Mouse (Mus musculus) forebrain, embryonic 10.5 days (tissue): ENCODE data around the gene Ncoa1. TPM values are rescaled to one million over a fixed set of nuclear protein-coding genes. Genes with fewer than 3 reads are reported as not detected.
"Not testable (repeated sequence)": the region's sequence is repeated elsewhere in the genome, so short reads cannot be mapped to it uniquely, and the experiment has no call there.

Source experiments
- DNase-seq: peaks from one replicate; pipeline ENCODE4 v3.0.0-alpha.2; 2017; ENCODE audit warnings: low spot score; ENCODE audit errors: extremely low spot score
- H3K27ac ChIP-seq: fragments of 300-500 bp; sonication (generic); 2 replicates; pipeline ENCODE4 v1.5.1; 2016; ENCODE audit warnings: mild to moderate bottlenecking
- H3K27me3 ChIP-seq: fragments of 300-500 bp; sonication (generic); 2 replicates; pipeline ENCODE4 v1.6.1; 2016; ENCODE audit warnings: mild to moderate bottlenecking; ENCODE audit not compliant: poor library complexity, severe bottlenecking
- H3K36me3 ChIP-seq: fragments of 300-500 bp; sonication (generic); replicated peaks from 2 replicates; pipeline ENCODE4 v1.6.1; 2016; ENCODE audit warnings: mild to moderate bottlenecking, moderate library complexity
- H3K4me1 ChIP-seq: fragments of 300-500 bp; sonication (generic); 2 replicates; pipeline ENCODE4 v1.6.1; 2016
- H3K4me3 ChIP-seq: fragments of 300-500 bp; sonication (generic); 2 replicates; pipeline ENCODE4 v1.5.1; 2016; ENCODE audit warnings: mild to moderate bottlenecking, moderate library complexity
- H3K9me3 ChIP-seq: fragments of 300-500 bp; sonication (generic); 2 replicates; pipeline ENCODE4 v1.6.1; 2016; ENCODE audit warnings: mild to moderate bottlenecking, moderate library complexity
- WGBS: fragments of 180-500 bp; shearing (Covaris S2); methylation state at CpG from one replicate; pipeline ENCODE4 v1.1.7; 2016; 5-methylcytosine and 5-hydroxymethylcytosine counted together
- polyA plus RNA-seq: library from polyadenylated mRNA; unstranded; fragments of >200 nt; fragmentation: Nextera tagmentation; extraction: Ambion mirVana; gene quantifications from 2 replicates; pipeline ENCODE4 v1.2.1, GENCODE M21; 2016

Ncoa1 gene
- polyA plus RNA-seq, 1 experiment from 2014 or later, result 3.0 TPM

- WGBS, result 94% methylated on average over 1 of the region's 1 CpGs
- Histone ChIP-seq H3K27ac (no peak overlapping the region), H3K36me3 (no peaks in the 10 kb centered on the region), H3K9me3 (no peaks in the 10 kb centered on the region; the same call in 1 of the 2 replicates), H3K4me3 (no peak overlapping the region), H3K4me1 (no peaks in the 10 kb centered on the region), H3K27me3 (no peaks in the 10 kb centered on the region)
- DNase-seq, result no peak
These were observed 14.6 kb downstream of the Ncoa1 start for GRCm38 (mm10) chr12:4462420-4462819.

- H3K27ac ChIP-seq, result no peak overlapping the region
- DNase-seq, result no peak
- no peaks in the 10 kb centered on the region; the same call in 1 of the 2 replicates for H3K9me3 ChIP-seq
- H3K27me3 ChIP-seq, result no peaks in the 10 kb centered on the region
- H3K36me3 ChIP-seq, result no peaks in the 10 kb centered on the region
- H3K4me3 ChIP-seq, result no peak overlapping the region
- 95% methylated on average over 2 of the region's 2 CpGs for WGBS
- no peaks in the 10 kb centered on the region for H3K4me1 ChIP-seq
These were observed 16.0 kb downstream of the Ncoa1 start for GRCm38 (mm10) chr12:4460990-4461389.

- Histone ChIP-seq H3K36me3 (no peaks in the 10 kb centered on the region), H3K4me1 (peaks cover 9% of the 10 kb centered on the region), H3K27ac (no peak overlapping the region), H3K9me3 (no peaks in the 10 kb centered on the region), H3K27me3 (no peaks in the 10 kb centered on the region), H3K4me3 (no peak overlapping the region)
- DNase-seq, result no peak
- 89% methylated on average over 10 of the region's 10 CpGs for WGBS
These were observed 21.9 kb downstream of the Ncoa1 start for GRCm38 (mm10) chr12:4454956-4455565.

GRCm38 (mm10) chr12:4454248-4454647 lies 22.7 kb downstream of the Ncoa1 start:
- Histone ChIP-seq H3K4me1 (peaks cover 9% of the 10 kb centered on the region), H3K27ac (no peak overlapping the region), H3K4me3 (no peak overlapping the region), H3K36me3 (no peaks in the 10 kb centered on the region), H3K9me3 (no peaks in the 10 kb centered on the region), H3K27me3 (no peaks in the 10 kb centered on the region)
- no peak for DNase-seq
- WGBS, result 92% methylated on average over 4 of the region's 4 CpGs

GRCm38 (mm10) chr12:4452233-4452632 lies 24.7 kb downstream of the Ncoa1 start:
- Histone ChIP-seq H3K27ac (no peak overlapping the region), H3K36me3 (no peaks in the 10 kb centered on the region), H3K27me3 (no peaks in the 10 kb centered on the region), H3K4me1 (peaks cover 9% of the 10 kb centered on the region), H3K9me3 (no peaks in the 10 kb centered on the region), H3K4me3 (no peak overlapping the region)
- no peak for DNase-seq

- not testable (repeated sequence) for H3K27me3 ChIP-seq, DNase-seq, H3K36me3 ChIP-seq, H3K9me3 ChIP-seq, H3K27ac ChIP-seq, H3K4me1 ChIP-seq, H3K4me3 ChIP-seq
These were observed 26.5 kb downstream of the Ncoa1 start for GRCm38 (mm10) chr12:4450485-4450884.

GRCm38 (mm10) chr12:4448076-4448589 lies 28.8 kb downstream of the Ncoa1 start:
- no peaks in the 10 kb centered on the region for H3K27me3 ChIP-seq
- H3K4me3 ChIP-seq, result no peak overlapping the region
- H3K36me3 ChIP-seq, result no peaks in the 10 kb centered on the region
- H3K9me3 ChIP-seq, result no peaks in the 10 kb centered on the region
- H3K4me1 ChIP-seq, result peaks cover under 1% of the 10 kb centered on the region; the same call in 1 of the 2 replicates
- 90% methylated on average over 4 of the region's 4 CpGs for WGBS
- DNase-seq, result no peak
- no peak overlapping the region for H3K27ac ChIP-seq

- no peaks in the 10 kb centered on the region for H3K27me3 ChIP-seq
- no peak overlapping the region for H3K4me3 ChIP-seq
- 89% methylated on average over 5 of the region's 5 CpGs for WGBS
- H3K36me3 ChIP-seq, result no peaks in the 10 kb centered on the region
- no peaks in the 10 kb centered on the region for H3K4me1 ChIP-seq
- H3K9me3 ChIP-seq, result no peaks in the 10 kb centered on the region
- H3K27ac ChIP-seq, result no peak overlapping the region
- DNase-seq, result no peak
These were observed 32.0 kb downstream of the Ncoa1 start for GRCm38 (mm10) chr12:4444946-4445345.

GRCm38 (mm10) chr12:4441451-4441850 lies 35.5 kb downstream of the Ncoa1 start:
- 84% methylated on average over 3 of the region's 3 CpGs for WGBS
- H3K27ac ChIP-seq, result no peak overlapping the region
- DNase-seq, result no peak
- H3K4me3 ChIP-seq, result no peak overlapping the region
- no peaks in the 10 kb centered on the region for H3K36me3 ChIP-seq
- H3K9me3 ChIP-seq, result no peaks in the 10 kb centered on the region
- H3K4me1 ChIP-seq, result no peaks in the 10 kb centered on the region
- H3K27me3 ChIP-seq, result no peaks in the 10 kb centered on the region

- no peaks in the 10 kb centered on the region for H3K9me3 ChIP-seq
- no peaks in the 10 kb centered on the region for H3K4me1 ChIP-seq
- no peaks in the 10 kb centered on the region for H3K27me3 ChIP-seq
- no peak overlapping the region for H3K27ac ChIP-seq
- H3K4me3 ChIP-seq, result no peak overlapping the region
- H3K36me3 ChIP-seq, result no peaks in the 10 kb centered on the region
- no peak for DNase-seq
- WGBS, result 89% methylated on average over 5 of the region's 5 CpGs
These were observed 40.8 kb downstream of the Ncoa1 start for GRCm38 (mm10) chr12:4436198-4436597.

- no peak overlapping the region for H3K4me3 ChIP-seq
- no peak overlapping the region for H3K27ac ChIP-seq
- H3K9me3 ChIP-seq, result no peaks in the 10 kb centered on the region
- DNase-seq, result no peak
- no peaks in the 10 kb centered on the region for H3K4me1 ChIP-seq
- no peaks in the 10 kb centered on the region for H3K36me3 ChIP-seq
- 85% methylated on average over 2 of the region's 2 CpGs for WGBS
- H3K27me3 ChIP-seq, result no peaks in the 10 kb centered on the region
These were observed 43.4 kb downstream of the Ncoa1 start for GRCm38 (mm10) chr12:4433549-4433948.

GRCm38 (mm10) chr12:4431978-4432377 lies 45.0 kb downstream of the Ncoa1 start:
- Histone ChIP-seq H3K4me3 (no peak overlapping the region), H3K4me1 (no peaks in the 10 kb centered on the region), H3K9me3 (no peaks in the 10 kb centered on the region), H3K27ac (no peak overlapping the region), H3K36me3 (no peaks in the 10 kb centered on the region), H3K27me3 (no peaks in the 10 kb centered on the region)
- 88% methylated on average over 5 of the region's 5 CpGs for WGBS
- no peak for DNase-seq

GRCm38 (mm10) chr12:4430061-4430825 lies 46.7 kb downstream of the Ncoa1 start:
- Histone ChIP-seq H3K27me3 (no peaks in the 10 kb centered on the region), H3K36me3 (no peaks in the 10 kb centered on the region), H3K27ac (no peak overlapping the region), H3K9me3 (no peaks in the 10 kb centered on the region), H3K4me3 (no peak overlapping the region), H3K4me1 (no peaks in the 10 kb centered on the region)
- no peak for DNase-seq
- WGBS, result 80% methylated on average over 3 of the region's 3 CpGs
